Comparison of ENCODE assay signal across 9 mouse cellular contexts in the genomic region with DNA sequence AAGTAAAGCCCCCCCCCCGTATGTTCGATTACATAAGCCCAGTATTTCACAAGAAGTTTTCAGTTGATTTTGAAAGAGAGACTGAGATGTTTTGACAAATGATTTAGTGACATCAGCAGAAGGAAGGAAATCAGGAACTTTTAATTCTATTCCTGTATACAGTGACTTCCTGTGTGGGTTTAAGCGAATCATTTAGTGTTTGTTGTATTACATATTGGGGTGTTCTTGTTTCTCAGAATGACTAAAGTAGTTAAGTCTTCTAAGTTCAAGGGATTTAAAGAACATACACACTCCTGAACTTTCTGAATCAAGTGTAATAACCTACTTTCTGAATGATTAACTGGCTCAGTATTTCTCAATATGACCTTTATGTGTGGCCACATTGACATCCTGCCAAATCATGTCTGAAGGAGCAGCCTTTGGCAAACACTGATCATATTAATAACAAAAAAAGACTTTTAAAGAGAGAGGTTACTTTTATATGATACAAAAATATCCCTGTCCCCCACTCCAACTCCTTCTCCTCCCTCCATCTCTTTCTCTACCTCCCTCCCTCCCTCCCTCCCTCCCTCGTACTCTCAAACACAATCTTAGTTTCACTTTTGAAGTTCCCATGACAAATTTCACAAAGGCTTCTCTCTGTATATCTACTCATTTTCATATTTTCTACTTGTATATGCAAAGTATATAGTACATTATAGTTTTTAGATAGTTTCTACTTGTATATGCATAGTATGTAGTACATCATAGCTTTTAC.
DNase-seq lines count a peak whose midpoint lies in the region; ATAC-seq and TF ChIP-seq lines count a peak whose summit lies in the region.
"Had no signal": no experiment of that assay in that cellular context is flagged by ENCODE, and none has a peak within 500 bp of the region (broad histone marks: within the 10 kb centered on the region; RNA-seq: fewer than 3 reads in every experiment).

No protein-coding gene starts in this region.

- H3K9me3 ChIP-seq in liver, postnatal 0 days (ENCODE audit: low read length), result no peaks in the 10 kb centered on the region
- H3K9me3 ChIP-seq in stomach, embryonic 15.5 days, result no peaks in the 10 kb centered on the region
- H3K9me3 ChIP-seq in forebrain, postnatal 0 days (ENCODE audit: low read length), result no peaks in the 10 kb centered on the region

- no peaks in the 10 kb centered on the region for H3K36me3 ChIP-seq in liver, postnatal 0 days (replicated peaks; ENCODE audit: insufficient read depth, low read length)
- H3K36me3 ChIP-seq in stomach, embryonic 15.5 days, result no peaks in the 10 kb centered on the region
- no peaks in the 10 kb centered on the region for H3K36me3 ChIP-seq in forebrain, postnatal 0 days (ENCODE audit: insufficient read depth)

- no peak for TF ChIP-seq EP300 in liver, postnatal 0 days (IDR thresholded peaks at IDR 0.05; ENCODE audit: low read depth)

- peaks cover 6% of the 10 kb centered on the region; the same call in 1 of the 2 replicates for H3K4me1 ChIP-seq in liver, postnatal 0 days (ENCODE audit: insufficient read depth)
- H3K4me1 ChIP-seq in stomach, embryonic 15.5 days, result no peaks in the 10 kb centered on the region
- no peaks in the 10 kb centered on the region for H3K4me1 ChIP-seq in forebrain, postnatal 0 days (ENCODE audit: insufficient read depth)

- 8% methylated on average over 4 of the region's 4 CpGs for WGBS in liver, postnatal 0 days (ENCODE audit: insufficient replicate concordance)
- WGBS in stomach, embryonic 15.5 days, result 25% methylated on average over 4 of the region's 4 CpGs
- 85% methylated on average over 4 of the region's 4 CpGs for WGBS in forebrain, postnatal 0 days

- no peaks in the 10 kb centered on the region for H3K27me3 ChIP-seq in liver, postnatal 0 days (ENCODE audit: insufficient read depth, low read length)
- H3K27me3 ChIP-seq in stomach, embryonic 15.5 days (replicated peaks), result no peaks in the 10 kb centered on the region
- H3K27me3 ChIP-seq in forebrain, postnatal 0 days (ENCODE audit: insufficient read depth, low read length), result no peaks in the 10 kb centered on the region

- peak; percentile 72 for ATAC-seq in liver, postnatal 0 days
- no peak for ATAC-seq in stomach, embryonic 15.5 days (ENCODE audit: insufficient read depth, low FRiP score, low read depth)
- ATAC-seq in forebrain, postnatal 0 days, result no peak
- ATAC-seq: midbrain, embryonic 16.5 days had no signal

- no peak for TF ChIP-seq CTCF in liver, postnatal 0 days (IDR thresholded peaks at IDR 0.05; ENCODE audit: low read depth)
- no peak for TF ChIP-seq CTCF in forebrain, postnatal 0 days (IDR thresholded peaks at IDR 0.05; ENCODE audit: low read depth)

- H3K4me3 ChIP-seq in liver, postnatal 0 days (ENCODE audit: low read depth, low read length), result peak overlapping the region; percentile 28
- H3K4me3 ChIP-seq in stomach, embryonic 15.5 days (replicated peaks), result no peak overlapping the region
- H3K4me3 ChIP-seq in forebrain, postnatal 0 days (ENCODE audit: low read depth, low read length), result no peak overlapping the region

- no peak overlapping the region for H3K9ac ChIP-seq in liver, postnatal 0 days (replicated peaks)
- no peak overlapping the region for H3K9ac ChIP-seq in stomach, embryonic 15.5 days
- no peak overlapping the region for H3K9ac ChIP-seq in forebrain, postnatal 0 days

- peak overlapping the region; percentile 85 for H3K27ac ChIP-seq in liver, postnatal 0 days (ENCODE audit: low read depth)
- H3K27ac ChIP-seq in stomach, embryonic 15.5 days, result no peak overlapping the region
- no peak overlapping the region for H3K27ac ChIP-seq in forebrain, postnatal 0 days (ENCODE audit: low read depth, low read length)

- H3K4me2 ChIP-seq in liver, postnatal 0 days (ENCODE audit: low read depth, low read length), result peak overlapping the region; percentile 67
- 0 out of 2 replicates have a peak overlapping the region, but pooled peaks have one; percentile 16 for H3K4me2 ChIP-seq in stomach, embryonic 15.5 days
- H3K4me2 ChIP-seq in forebrain, postnatal 0 days (ENCODE audit: low read depth), result no peak overlapping the region

- DNase-seq in kidney, adult 9 months, result peak; percentile 9
- DNase-seq in kidney, adult 8-10 months, result no peak
- DNase-seq in adrenal gland, postnatal 25 days, result peak; percentile 4
- DNase-seq in liver, postnatal 0 days, result no peak
- DNase-seq in left cerebral cortex, adult 11 months (ENCODE audit: low spot score), result no peak
- DNase-seq in left cerebral cortex, adult 18-20 months (ENCODE audit: low spot score in 2 of 2), result no peak
- DNase-seq in forebrain, postnatal 0 days, result no peak

Comparison
In these comparisons a context has a peak if more than half of its experiments do, and no peak if none do; other contexts are left out.
1. DNase-seq: peak in kidney, adult 9 months (single experiment) and adrenal gland, postnatal 25 days (single experiment); none in kidney, adult 8-10 months (0 of 2), liver, postnatal 0 days (single experiment), left cerebral cortex, adult 11 months (single experiment), left cerebral cortex, adult 18-20 months (0 of 2) and forebrain, postnatal 0 days (single experiment).